Mouse (Mus musculus): ENCODE measurements around the gene Duxbl3.
"Not testable (repeated sequence)": the region's sequence is repeated elsewhere in the genome, so short reads cannot be mapped to it uniquely, and the experiment has no call there.

The Duxbl3 gene

DNA sequence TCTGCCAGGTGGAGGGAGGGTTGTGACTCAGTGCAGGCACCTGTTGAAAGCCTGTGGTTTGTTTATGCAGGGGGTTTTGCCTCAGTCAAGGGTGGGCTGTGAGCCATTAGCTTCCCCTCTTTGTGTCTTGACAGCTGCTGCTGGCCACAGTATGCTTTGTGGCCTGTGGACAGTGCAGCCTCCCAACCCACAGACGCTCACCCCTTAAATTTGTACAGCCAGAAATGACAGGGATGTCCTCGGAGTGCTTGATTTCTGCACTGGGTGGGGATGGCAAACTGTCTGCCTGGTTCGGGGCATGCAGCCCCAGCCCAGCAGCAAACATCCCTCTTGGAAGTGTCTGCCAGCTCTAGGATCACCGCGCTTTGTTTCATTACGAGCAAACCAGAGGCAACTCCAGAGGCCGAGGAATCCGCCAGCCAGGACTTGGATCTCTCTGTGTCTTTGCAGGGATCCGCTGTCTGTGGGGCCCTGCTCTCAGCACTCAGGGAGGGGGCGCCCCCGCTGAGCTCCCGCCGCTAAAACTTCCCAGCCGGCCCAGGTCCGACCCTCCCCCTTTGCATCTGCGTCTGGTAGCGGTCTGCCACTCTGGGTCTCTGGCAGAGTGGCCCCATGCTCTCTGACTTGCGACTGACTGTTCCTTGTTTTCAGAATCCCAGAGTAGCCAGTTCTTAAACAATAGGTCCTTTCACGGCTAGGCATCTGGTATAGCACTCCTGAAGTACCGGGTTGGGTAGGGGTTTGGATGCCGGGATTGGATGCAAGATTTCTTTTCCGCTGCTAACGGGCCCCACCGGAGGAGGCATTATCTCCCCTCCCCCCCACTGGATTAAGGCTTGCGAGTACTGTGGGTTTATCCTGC lies at the start of gene Duxbl3:
Gene Duxbl3 (plus strand): TSS at position 207 of the 862 bp plus-strand sequence.
- not testable (repeated sequence) for DNase-seq (ENCODE audit: low read depth, low spot score)

DNA sequence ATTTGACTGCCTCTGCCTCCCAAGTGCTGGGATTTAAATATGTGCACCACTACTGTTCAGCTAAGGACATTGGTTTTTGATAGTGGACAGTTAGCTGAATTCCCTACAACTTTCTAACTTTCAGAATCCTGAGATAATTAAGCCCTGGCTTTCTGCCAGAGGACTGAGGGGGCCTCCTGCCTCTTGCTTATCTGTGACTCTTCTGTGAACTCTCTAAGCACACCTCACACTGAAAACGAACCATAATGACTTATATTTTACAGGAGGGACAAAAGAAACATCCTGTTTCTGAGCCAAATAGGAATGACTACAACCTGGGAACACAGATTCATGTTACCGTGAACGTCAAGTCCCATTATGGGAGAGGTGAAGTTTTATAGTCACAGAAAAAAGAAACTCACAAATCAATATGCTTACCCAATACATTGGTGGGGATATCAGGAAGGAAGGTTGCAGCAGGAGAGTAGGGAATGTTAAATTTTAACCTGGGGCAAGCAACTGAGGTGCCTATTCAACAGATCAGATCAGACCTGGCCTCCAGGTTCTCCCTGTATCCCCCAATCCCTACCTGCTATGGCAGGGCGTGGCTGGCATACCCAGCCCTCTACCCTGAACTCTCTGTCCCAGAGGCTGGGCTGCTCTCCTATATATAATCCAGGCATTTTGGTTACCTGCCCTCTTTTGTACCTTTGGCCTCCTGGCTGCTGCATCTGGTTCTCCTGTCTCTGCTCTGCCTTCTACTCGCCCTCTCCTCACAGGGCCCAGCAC lies 41.3 kb upstream of the Duxbl3 start:
- not testable (repeated sequence) for DNase-seq (ENCODE audit: low read depth, low spot score)

DNA sequence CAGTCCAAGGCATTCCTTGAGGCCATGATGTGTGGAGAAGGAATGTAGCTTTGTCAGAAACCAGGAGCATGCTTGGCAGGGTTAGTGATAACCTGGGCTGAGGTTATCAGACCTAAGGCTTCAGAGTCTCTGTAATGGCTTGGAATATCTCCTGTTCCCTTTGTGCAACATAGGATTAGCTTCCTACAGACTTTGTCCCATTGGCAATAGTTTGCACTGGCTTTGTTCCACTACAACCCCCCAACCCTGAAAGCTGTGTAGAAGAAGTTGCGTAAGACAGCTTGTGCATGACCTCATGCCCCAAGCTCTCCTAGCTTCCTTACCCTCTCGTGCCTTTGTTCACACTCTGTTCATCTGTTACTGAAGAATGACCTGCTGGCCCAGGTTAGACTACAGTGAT lies 20.6 kb upstream of the Duxbl3 start:
- DNase-seq (ENCODE audit: low read depth, low spot score), result not testable (repeated sequence)

DNA sequence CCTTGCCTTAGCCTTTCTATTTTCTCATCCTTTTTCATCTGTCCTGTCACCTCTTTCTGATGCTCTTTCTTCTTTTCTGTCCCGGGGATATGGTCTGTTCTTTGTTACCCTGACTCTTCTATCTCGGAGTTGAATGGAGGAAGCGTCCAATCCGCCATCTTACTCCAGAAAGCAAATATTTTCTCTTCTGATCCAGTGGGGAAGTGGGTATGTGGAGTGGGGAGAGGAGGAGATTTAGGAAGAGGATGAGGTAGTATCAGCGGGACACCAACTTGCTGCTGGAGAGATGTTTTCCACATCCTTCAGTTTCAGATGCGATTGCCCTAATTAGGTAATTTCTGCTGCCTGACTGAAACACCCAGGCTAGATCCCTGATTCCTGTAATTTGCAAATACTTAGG lies 967 bp downstream of the Duxbl3 start:
- not testable (repeated sequence) for DNase-seq (ENCODE audit: low read depth, low spot score)

DNA sequence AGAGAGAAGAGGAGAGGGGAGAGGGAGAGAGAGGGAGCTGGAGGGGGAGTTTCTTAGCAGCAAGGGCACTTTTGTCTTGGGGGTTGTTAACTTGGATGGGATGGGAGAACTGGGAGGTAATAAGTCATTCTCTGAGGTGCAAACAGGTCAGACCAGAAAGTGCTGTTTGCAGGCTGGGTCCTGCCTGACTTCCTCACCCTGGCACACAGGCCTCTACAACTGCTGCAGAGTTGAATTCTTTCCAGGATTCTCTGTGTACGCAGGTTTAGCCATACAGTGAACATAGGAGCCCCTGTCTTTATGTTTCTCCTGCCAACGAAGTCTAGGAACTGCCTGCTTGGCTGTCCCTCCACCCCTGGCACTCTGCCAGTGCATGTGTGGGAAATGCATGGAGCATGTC lies 29.0 kb downstream of the Duxbl3 start:
- not testable (repeated sequence) for DNase-seq (ENCODE audit: low read depth, low spot score)

DNA sequence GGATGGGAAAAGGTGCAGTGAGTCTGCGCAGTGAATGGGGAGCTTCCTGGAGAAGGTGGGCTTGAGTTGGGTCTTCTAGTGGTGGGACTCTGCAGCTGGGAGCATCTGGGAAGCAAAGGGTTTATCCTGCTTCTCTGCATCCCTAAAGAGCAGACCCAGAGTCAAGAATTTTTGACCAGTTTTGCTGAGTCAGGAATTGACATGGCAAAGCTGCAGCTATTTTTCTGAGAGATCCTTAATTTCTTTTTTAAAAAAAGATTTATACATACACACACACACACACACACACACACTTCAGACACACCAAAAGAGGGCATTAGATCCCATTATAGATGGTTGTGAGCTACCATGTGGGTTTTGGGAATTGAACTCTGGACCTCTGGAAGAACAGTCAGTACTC lies 36.1 kb downstream of the Duxbl3 start:
- DNase-seq (ENCODE audit: low read depth, low spot score), result no peak

DNA sequence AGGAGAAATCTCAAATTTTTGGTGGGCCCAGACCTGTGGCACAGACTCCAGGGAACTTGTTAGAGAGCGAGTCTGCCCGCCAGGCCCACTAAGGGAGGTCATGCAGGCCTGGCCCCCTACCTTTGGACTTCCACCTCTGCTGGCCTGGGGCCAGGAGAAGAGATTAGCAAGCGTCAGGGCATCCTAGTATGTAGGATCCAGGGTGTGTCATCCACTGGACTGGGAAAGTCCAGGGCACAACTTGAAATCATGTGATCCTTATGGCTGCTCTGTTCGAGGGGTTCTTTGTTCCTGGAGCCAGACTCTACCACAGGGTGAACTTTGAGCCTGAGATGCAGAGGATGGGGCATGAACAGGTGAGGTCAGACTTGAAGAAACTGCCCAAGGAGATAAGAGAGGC lies 39.3 kb downstream of the Duxbl3 start:
- DNase-seq (ENCODE audit: low read depth, low spot score), result no peak

DNA sequence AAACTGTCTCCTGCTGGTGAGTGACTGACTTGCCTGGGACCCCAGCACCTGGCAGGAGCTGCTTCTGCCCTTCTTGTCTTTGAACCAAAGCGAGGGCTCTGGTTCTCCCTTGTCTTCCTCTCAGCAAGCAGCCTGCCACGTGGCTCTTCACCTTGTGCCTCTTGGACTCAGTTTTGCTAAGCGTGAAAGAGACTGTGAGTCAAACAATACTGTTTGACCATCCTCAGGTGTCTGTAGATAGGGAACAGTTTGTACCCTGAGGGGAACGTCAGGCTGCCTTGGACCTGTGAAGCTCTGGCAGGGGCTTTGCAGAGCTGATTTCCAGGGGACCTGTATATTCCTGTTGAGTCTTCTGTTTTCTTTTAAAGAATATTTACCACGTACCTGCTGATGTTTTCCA lies 39.7 kb downstream of the Duxbl3 start:
- no peak for DNase-seq (ENCODE audit: low read depth, low spot score)

DNA sequence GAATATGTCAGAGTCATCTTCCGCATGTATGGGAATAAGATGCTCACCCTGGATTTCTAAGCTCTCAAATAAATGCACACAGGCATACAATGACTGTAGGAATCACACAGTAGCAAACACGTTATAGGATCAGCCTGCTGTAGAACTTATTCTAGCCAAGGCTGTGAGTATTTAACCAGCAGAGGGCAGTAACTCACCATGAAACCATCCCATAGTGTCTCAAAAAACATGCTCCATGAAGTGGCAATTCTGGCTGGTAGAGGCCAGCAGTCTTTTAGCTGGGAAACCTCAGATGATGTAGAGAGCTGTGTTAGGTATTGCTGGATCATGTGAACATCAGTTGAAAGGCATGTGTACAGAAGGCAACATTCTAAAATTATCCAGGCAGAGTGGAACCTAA lies 45.3 kb downstream of the Duxbl3 start:
- peak; percentile 73 for DNase-seq (ENCODE audit: low read depth, low spot score)

DNA sequence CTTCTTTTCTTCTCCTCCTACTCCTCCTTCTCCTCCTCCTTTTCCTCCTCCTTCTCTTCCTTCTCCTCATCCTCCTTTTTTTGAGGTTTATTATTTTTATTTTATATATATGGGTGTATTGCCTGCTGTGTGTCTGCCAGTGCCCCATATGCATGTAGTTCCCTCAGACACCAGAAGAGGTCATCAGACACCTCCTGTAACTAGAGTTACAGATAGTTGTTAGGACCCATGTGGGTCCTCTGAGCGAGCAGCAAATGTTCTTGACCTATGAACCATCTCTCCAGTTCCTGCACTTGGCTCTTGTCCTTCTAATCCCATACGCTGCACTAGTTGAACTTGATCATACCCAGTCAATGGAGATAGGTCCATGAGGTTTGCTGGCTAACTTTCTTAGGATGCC lies 48.3 kb downstream of the Duxbl3 start:
- DNase-seq (ENCODE audit: low read depth, low spot score), result peak; percentile 73

DNA sequence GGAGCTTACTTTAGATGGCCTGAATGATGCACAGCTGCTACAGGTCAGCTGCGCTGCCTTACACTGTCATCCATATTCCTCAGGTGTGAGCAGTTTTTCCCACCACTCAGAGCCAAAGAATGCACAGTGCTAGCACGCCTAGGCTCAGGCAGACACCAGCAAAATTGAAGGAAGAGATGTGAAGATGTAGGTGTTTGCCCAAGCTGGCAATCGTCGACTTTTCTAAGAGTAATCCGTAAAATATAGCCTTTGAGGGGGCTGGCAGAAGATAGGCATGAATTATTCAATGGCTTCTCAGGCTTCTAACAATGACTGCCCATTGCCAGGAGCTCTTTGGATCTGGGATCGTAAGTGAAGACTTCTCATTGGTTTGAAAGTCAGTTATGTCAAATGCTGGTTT lies 51.1 kb downstream of the Duxbl3 start:
- no peak for DNase-seq (ENCODE audit: low read depth, low spot score)

DNA sequence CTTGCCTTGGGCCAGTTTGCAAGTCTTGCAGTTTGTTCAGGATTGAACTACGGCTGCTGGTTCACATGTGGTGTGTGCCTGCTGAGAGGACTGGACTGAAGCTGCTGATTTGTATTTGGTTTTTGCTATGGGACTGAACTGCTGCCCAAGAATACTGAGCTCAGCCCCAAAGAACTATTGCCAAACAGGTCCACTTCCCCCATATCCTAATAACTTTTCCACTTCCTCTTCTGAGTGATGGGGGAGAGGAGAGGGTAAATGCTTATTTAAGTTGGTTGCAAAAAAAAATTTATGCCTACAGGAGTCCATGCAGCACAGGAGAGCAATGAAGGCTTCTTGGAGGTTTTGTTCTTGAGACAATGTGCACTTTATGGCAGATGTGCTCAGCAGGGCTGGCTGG lies 51.7 kb downstream of the Duxbl3 start:
- DNase-seq (ENCODE audit: low read depth, low spot score), result no peak

DNA sequence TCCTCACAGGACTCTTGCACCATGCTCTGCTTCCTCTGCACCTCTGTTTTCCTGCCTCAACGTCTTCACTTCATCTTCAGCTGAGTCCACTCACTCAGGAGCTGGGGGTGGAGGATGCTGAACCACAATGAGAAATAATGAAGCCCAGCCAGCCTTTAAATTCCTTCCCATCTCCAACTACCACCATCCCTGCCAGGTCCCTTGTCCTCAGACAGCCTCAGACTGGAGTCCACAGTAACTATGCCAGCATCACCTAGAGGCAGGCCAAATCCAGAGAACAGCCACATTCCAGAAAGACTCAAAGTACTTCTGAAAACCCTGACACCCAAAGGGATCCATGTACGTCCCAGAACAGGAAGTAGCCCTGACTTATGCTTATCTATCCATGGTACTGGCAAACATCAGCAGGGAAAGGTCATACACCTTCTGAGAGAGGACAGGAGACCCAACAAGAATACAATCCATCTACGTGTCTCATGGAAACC lies 58.5 kb downstream of the Duxbl3 start:
- no peak for DNase-seq (ENCODE audit: low read depth, low spot score)
